Mouse (Mus musculus) midbrain, embryonic 16.5 days (tissue): ENCODE data around the gene Rnf121. TPM values are rescaled to one million over a fixed set of nuclear protein-coding genes. Genes with fewer than 3 reads are reported as not detected.
"Not testable (repeated sequence)": the region's sequence is repeated elsewhere in the genome, so short reads cannot be mapped to it uniquely, and the experiment has no call there.

Experiments
- ATAC-seq: fragments of 200-750 bp; cut with Nextera tagmentation; 2 replicates; pipeline ENCODE4 v1.8.0; 2017; ENCODE audit warnings: moderate TSS enrichment
- H3K27ac ChIP-seq: fragments of 300-500 bp; sonication (generic); 2 replicates; pipeline ENCODE4 v1.5.1; 2014; ENCODE audit warnings: mild to moderate bottlenecking, low read length, mixed read lengths
- H3K27me3 ChIP-seq: fragments of 300-500 bp; sonication (generic); 2 replicates; pipeline ENCODE4 v1.6.1; 2014; ENCODE audit warnings: low read depth, low read length, mixed read lengths; ENCODE audit not compliant: control insufficient read depth, insufficient read depth
- H3K36me3 ChIP-seq: fragments of 300-500 bp; sonication (generic); 2 replicates; pipeline ENCODE4 v1.6.1; 2014; ENCODE audit warnings: mild to moderate bottlenecking, low read length, moderate library complexity, mixed read lengths; ENCODE audit not compliant: control insufficient read depth, insufficient read depth
- H3K4me1 ChIP-seq: fragments of 300-500 bp; sonication (generic); 2 replicates; pipeline ENCODE4 v1.6.1; 2014; ENCODE audit warnings: mild to moderate bottlenecking, low read length, mixed read lengths; ENCODE audit not compliant: control insufficient read depth, insufficient read depth
- H3K4me2 ChIP-seq: fragments of 300-500 bp; sonication (generic); 2 replicates; pipeline ENCODE4 v1.6.1; 2014; ENCODE audit warnings: mild to moderate bottlenecking, low read length, mixed read lengths
- H3K4me3 ChIP-seq: fragments of 300-500 bp; sonication (generic); 2 replicates; pipeline ENCODE4 v1.5.1; 2014; ENCODE audit warnings: low read depth, mild to moderate bottlenecking, low read length, moderate library complexity, mixed read lengths
- H3K9ac ChIP-seq: fragments of 300-500 bp; sonication (generic); 2 replicates; pipeline ENCODE4 v1.6.1; 2014; ENCODE audit warnings: low read depth, low read length, mixed read lengths
- H3K9me3 ChIP-seq: fragments of 300-500 bp; sonication (generic); replicated peaks from 2 replicates; pipeline ENCODE4 v1.6.1; 2014; ENCODE audit warnings: mild to moderate bottlenecking, low read length, mixed read lengths; ENCODE audit not compliant: control insufficient read depth, poor library complexity, severe bottlenecking
- WGBS: fragments of 180-500 bp; shearing (Covaris S2); extraction: QIAGEN DNeasy Blood & Tissue Kit; methylation state at CpG from one replicate; pipeline ENCODE4 v1.1.7; 2014; 5-methylcytosine and 5-hydroxymethylcytosine counted together
- polyA plus RNA-seq: library from polyadenylated mRNA; unstranded; fragments of >200 nt; fragmentation: Nextera tagmentation; extraction: Ambion mirVana; gene quantifications from 2 replicates; pipeline ENCODE4 v1.2.1, GENCODE M21; 2015

Gene Rnf121
- polyA plus RNA-seq, 1 experiment from 2014 or later, result 36.1 TPM

GRCm38 (mm10) chr7:102078517-102078916 lies 13.2 kb upstream of the Rnf121 start:
- no peak for ATAC-seq
- Histone ChIP-seq H3K27me3 (no peaks in the 10 kb centered on the region), H3K9me3 (no peaks in the 10 kb centered on the region), H3K9ac (no peak overlapping the region), H3K36me3 (peaks cover 38% of the 10 kb centered on the region), H3K4me2 (no peak overlapping the region), H3K4me1 (no peaks in the 10 kb centered on the region), H3K27ac (no peak overlapping the region), H3K4me3 (no peak overlapping the region)
- WGBS, result 79% methylated on average over 7 of the region's 7 CpGs

GRCm38 (mm10) chr7:102076714-102077296 lies 11.5 kb upstream of the Rnf121 start:
- no peak for ATAC-seq
- no peak overlapping the region for H3K4me2 ChIP-seq
- H3K9me3 ChIP-seq, result no peaks in the 10 kb centered on the region
- H3K4me1 ChIP-seq, result no peaks in the 10 kb centered on the region
- H3K27ac ChIP-seq, result no peak overlapping the region
- no peak overlapping the region for H3K4me3 ChIP-seq
- peaks cover 35% of the 10 kb centered on the region for H3K36me3 ChIP-seq
- no peaks in the 10 kb centered on the region for H3K27me3 ChIP-seq
- no peak overlapping the region for H3K9ac ChIP-seq
- 66% methylated on average over 7 of the region's 7 CpGs for WGBS

DNA sequence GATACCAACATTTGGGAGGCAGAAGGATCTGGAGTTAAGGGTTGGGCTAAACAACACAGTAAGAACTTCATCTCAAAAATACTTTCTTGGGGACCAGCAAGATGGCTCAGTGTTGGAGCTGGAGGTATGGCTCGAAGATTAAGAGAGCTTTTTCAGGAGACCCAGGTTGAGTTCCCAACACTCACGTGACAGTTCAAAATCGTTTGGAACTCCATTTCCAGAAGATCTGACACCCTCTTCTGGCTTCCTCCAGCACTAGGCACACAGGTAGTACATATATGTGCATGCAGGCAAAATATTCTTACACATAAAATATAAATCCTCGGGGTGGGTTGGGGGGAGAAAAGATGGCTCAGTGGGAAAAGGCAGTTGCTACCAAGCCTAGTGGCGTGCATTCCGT lies 1.1 kb upstream of the Rnf121 start:
- no peak for ATAC-seq

GRCm38 (mm10) chr7:102064655-102065045 lies 619 bp downstream of the Rnf121 start:
- H3K4me2 ChIP-seq, result peak overlapping the region; percentile 87
- peak overlapping the region; percentile 81 for H3K9ac ChIP-seq
- ATAC-seq, result peak; percentile 72
- no peaks in the 10 kb centered on the region for H3K9me3 ChIP-seq
- H3K4me3 ChIP-seq, result peak overlapping the region; percentile 87
- H3K27ac ChIP-seq, result peak overlapping the region; percentile 86
- WGBS, result 2% methylated on average over 9 of the region's 9 CpGs
- H3K27me3 ChIP-seq, result no peaks in the 10 kb centered on the region
- peaks cover 31% of the 10 kb centered on the region for H3K4me1 ChIP-seq
- 0 out of 2 replicates have a peak, but pooled peaks cover under 1% of the 10 kb centered on the region for H3K36me3 ChIP-seq

More for the DNA sequence above, 1.1 kb upstream of the Rnf121 start:
- 0 out of 2 replicates have a peak overlapping the region, but pooled peaks have one; percentile 25 for H3K9ac ChIP-seq
- no peaks in the 10 kb centered on the region for H3K36me3 ChIP-seq
- H3K9me3 ChIP-seq, result no peaks in the 10 kb centered on the region
- H3K4me2 ChIP-seq, result peak overlapping the region; percentile 59
- H3K27me3 ChIP-seq, result no peaks in the 10 kb centered on the region
- peak overlapping the region; percentile 87; the same call in 1 of the 2 replicates for H3K4me3 ChIP-seq
- H3K27ac ChIP-seq, result no peak overlapping the region
- H3K4me1 ChIP-seq, result peaks cover 31% of the 10 kb centered on the region
- WGBS, result 77% methylated on average over 6 of the region's 6 CpGs

DNA sequence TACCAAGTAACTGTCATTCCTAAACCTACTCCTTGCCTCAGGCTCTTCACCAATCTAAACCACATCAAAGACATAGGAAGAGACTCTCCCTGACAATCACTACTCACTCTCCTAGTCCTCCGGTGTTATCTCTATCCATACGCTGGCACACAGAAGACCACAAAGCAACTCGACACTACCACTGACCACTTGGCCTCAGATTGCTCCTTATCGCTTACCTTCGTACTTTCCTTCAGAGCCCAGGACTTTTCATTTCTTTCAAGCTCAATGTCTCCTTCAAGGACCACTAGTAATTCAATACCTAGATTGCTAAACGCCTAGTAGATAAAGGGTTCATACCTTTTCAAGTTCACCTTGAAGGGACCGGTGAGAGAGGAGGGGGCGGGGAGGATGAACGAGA lies 1.4 kb downstream of the Rnf121 start:
- H3K27me3 ChIP-seq, result no peaks in the 10 kb centered on the region
- no peak for ATAC-seq
- peaks cover 31% of the 10 kb centered on the region for H3K4me1 ChIP-seq
- 94% methylated on average over 9 of the region's 9 CpGs for WGBS
- H3K9ac ChIP-seq, result no peak overlapping the region
- peak overlapping the region; percentile 87 for H3K4me3 ChIP-seq
- H3K9me3 ChIP-seq, result no peaks in the 10 kb centered on the region
- peak overlapping the region; percentile 87 for H3K4me2 ChIP-seq
- H3K27ac ChIP-seq, result no peak overlapping the region
- 0 out of 2 replicates have a peak, but pooled peaks cover 2% of the 10 kb centered on the region for H3K36me3 ChIP-seq

DNA sequence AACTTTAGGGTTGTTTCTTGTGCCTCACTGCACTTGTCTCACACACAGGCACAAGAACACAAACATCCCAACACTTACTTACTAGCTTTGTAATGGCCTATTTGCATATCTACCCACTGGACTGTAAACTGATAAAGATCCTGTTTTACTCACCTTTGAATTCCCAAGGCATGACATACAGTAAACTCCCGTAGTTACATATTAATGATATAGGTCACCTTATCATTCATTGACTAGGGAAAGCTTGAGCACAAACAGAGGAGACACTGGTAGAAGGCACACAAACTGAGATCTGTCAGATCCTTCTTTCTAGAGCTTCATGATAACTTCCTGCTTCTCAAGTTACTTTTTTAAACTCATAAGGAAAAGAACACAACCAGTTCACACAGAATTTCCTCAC lies 3.1 kb downstream of the Rnf121 start:
- peaks cover 31% of the 10 kb centered on the region for H3K4me1 ChIP-seq
- no peak overlapping the region for H3K4me2 ChIP-seq
- H3K4me3 ChIP-seq, result no peak overlapping the region
- H3K36me3 ChIP-seq, result 0 out of 2 replicates have a peak, but pooled peaks cover 2% of the 10 kb centered on the region
- WGBS, result 100% methylated on average over 1 of the region's 1 CpGs
- no peak for ATAC-seq
- H3K9ac ChIP-seq, result no peak overlapping the region
- no peak overlapping the region for H3K27ac ChIP-seq
- H3K27me3 ChIP-seq, result no peaks in the 10 kb centered on the region
- no peaks in the 10 kb centered on the region for H3K9me3 ChIP-seq

GRCm38 (mm10) chr7:102061353-102061752 lies 3.9 kb downstream of the Rnf121 start:
- 0 out of 2 replicates have a peak, but pooled peaks cover 2% of the 10 kb centered on the region for H3K36me3 ChIP-seq
- no peaks in the 10 kb centered on the region for H3K27me3 ChIP-seq
- H3K4me1 ChIP-seq, result peaks cover 29% of the 10 kb centered on the region
- 96% methylated on average over 3 of the region's 3 CpGs for WGBS
- H3K4me3 ChIP-seq, result no peak overlapping the region
- ATAC-seq, result no peak
- H3K9ac ChIP-seq, result no peak overlapping the region
- no peak overlapping the region for H3K27ac ChIP-seq
- H3K4me2 ChIP-seq, result no peak overlapping the region
- H3K9me3 ChIP-seq, result no peaks in the 10 kb centered on the region

GRCm38 (mm10) chr7:102048524-102048923 lies 16.7 kb downstream of the Rnf121 start:
- H3K4me2 ChIP-seq, H3K4me1 ChIP-seq, H3K27ac ChIP-seq, H3K9ac ChIP-seq, H3K9me3 ChIP-seq, H3K27me3 ChIP-seq, H3K4me3 ChIP-seq, H3K36me3 ChIP-seq, ATAC-seq: not testable (repeated sequence)

- Histone ChIP-seq H3K9me3 (no peaks in the 10 kb centered on the region), H3K36me3 (peaks cover 10% of the 10 kb centered on the region; the same call in 1 of the 2 replicates), H3K27ac (no peak overlapping the region), H3K4me1 (peaks cover 2% of the 10 kb centered on the region; the same call in 1 of the 2 replicates), H3K9ac (no peak overlapping the region), H3K4me2 (no peak overlapping the region), H3K4me3 (no peak overlapping the region), H3K27me3 (no peaks in the 10 kb centered on the region)
- WGBS, result 90% methylated on average over 2 of the region's 2 CpGs
- no peak for ATAC-seq
These were observed 23.0 kb downstream of the Rnf121 start for GRCm38 (mm10) chr7:102042314-102042713.
